7 mouse cellular contexts compared by ENCODE assay signal in genomic region chr12:59265207-59265941, GRCm38 (mm10). TPM values are rescaled to one million over a fixed set of nuclear protein-coding genes. Genes with fewer than 3 reads are reported as not detected.
DNase-seq lines count a peak whose midpoint lies in the region; ATAC-seq and TF ChIP-seq lines count a peak whose summit lies in the region.

No protein-coding gene starts in this region.

- no peaks in the 10 kb centered on the region for H3K4me1 ChIP-seq in ES-E14 (ENCODE audit: control insufficient read depth in 2 of 2, insufficient read depth in 2 of 2, low read length in 2 of 2, poor library complexity in 1 of 2)
- no peaks in the 10 kb centered on the region for H3K4me1 ChIP-seq in embryonic facial prominence, embryonic 11.5 days (ENCODE audit: control insufficient read depth, insufficient read depth, low read length)
- H3K4me1 ChIP-seq in hindbrain, embryonic 14.5 days (replicated peaks; ENCODE audit: control insufficient read depth, insufficient read depth, low read length): peaks cover 7% of the 10 kb centered on the region
- H3K4me1 ChIP-seq in limb, embryonic 12.5 days (replicated peaks): no peaks in the 10 kb centered on the region

- ATAC-seq in embryonic facial prominence, embryonic 11.5 days (replicated peaks; ENCODE audit: insufficient number of reproducible peaks, low FRiP score, low TSS enrichment, low read depth): no peak
- ATAC-seq in hindbrain, embryonic 14.5 days (ENCODE audit: low FRiP score): peak; percentile 71; the same call in 1 of the 2 replicates
- ATAC-seq in limb, embryonic 12.5 days (ENCODE audit: insufficient number of reproducible peaks, insufficient read depth, low FRiP score, low TSS enrichment, low read depth): no peak

- H3K9ac ChIP-seq in ES-E14 (ENCODE audit: insufficient read depth, low read depth, low read length, poor library complexity, severe bottlenecking): no peak overlapping the region
- no peak overlapping the region for H3K9ac ChIP-seq in embryonic facial prominence, embryonic 11.5 days (replicated peaks; ENCODE audit: low read length)
- no peak overlapping the region for H3K9ac ChIP-seq in hindbrain, embryonic 14.5 days
- H3K9ac ChIP-seq in limb, embryonic 12.5 days (replicated peaks): no peak overlapping the region

- no peaks in the 10 kb centered on the region for H3K27me3 ChIP-seq in embryonic facial prominence, embryonic 11.5 days (ENCODE audit: control insufficient read depth, insufficient read depth, low read length)
- H3K27me3 ChIP-seq in hindbrain, embryonic 14.5 days (ENCODE audit: control insufficient read depth, insufficient read depth, low read length): no peaks in the 10 kb centered on the region
- no peaks in the 10 kb centered on the region for H3K27me3 ChIP-seq in limb, embryonic 12.5 days

- H3K9me3 ChIP-seq in ES-E14 (ENCODE audit: control insufficient read depth, insufficient read depth, low read depth, low read length): no peaks in the 10 kb centered on the region
- no peaks in the 10 kb centered on the region for H3K9me3 ChIP-seq in embryonic facial prominence, embryonic 11.5 days (replicated peaks; ENCODE audit: control insufficient read depth, low read length)
- no peaks in the 10 kb centered on the region for H3K9me3 ChIP-seq in hindbrain, embryonic 14.5 days (ENCODE audit: control insufficient read depth, low read length)
- H3K9me3 ChIP-seq in limb, embryonic 12.5 days: no peaks in the 10 kb centered on the region

- DNase-seq in B cell, adult 2 months: peak; percentile 2 to 5
- DNase-seq in ES-E14 (ENCODE audit: low read depth, low spot score): peak; percentile 31
- DNase-seq in embryonic facial prominence, embryonic 11.5 days (ENCODE audit: low spot score): peak; percentile 77
- peak; percentile 89 for DNase-seq in hindbrain, embryonic 14.5 days (ENCODE audit: low spot score)
- DNase-seq in right cerebral cortex, postnatal 14 days: peak; percentile 57
- no peak for DNase-seq in gastrocnemius, adult 18-20 months (ENCODE audit: low spot score)

- H3K36me3 ChIP-seq in ES-E14 (ENCODE audit: control insufficient read depth, insufficient read depth, low read length, poor library complexity, severe bottlenecking): no peaks in the 10 kb centered on the region
- no peaks in the 10 kb centered on the region for H3K36me3 ChIP-seq in embryonic facial prominence, embryonic 11.5 days (replicated peaks; ENCODE audit: control insufficient read depth, insufficient read depth, low read depth, low read length)
- no peaks in the 10 kb centered on the region for H3K36me3 ChIP-seq in hindbrain, embryonic 14.5 days (replicated peaks; ENCODE audit: control insufficient read depth, insufficient read depth)
- H3K36me3 ChIP-seq in limb, embryonic 12.5 days: no peaks in the 10 kb centered on the region

- 37% methylated on average over 15 of the region's 15 CpGs for whole genome bisulfite sequencing in embryonic facial prominence, embryonic 11.5 days
- 28% methylated on average over 15 of the region's 15 CpGs for WGBS in hindbrain, embryonic 14.5 days
- 38% methylated on average over 15 of the region's 15 CpGs for WGBS in limb, embryonic 12.5 days

- H3K4me2 ChIP-seq in embryonic facial prominence, embryonic 11.5 days (ENCODE audit: low read depth, low read length): no peak overlapping the region
- H3K4me2 ChIP-seq in hindbrain, embryonic 14.5 days (replicated peaks): peak overlapping the region; percentile 44
- peak overlapping the region; percentile 21; the same call in 1 of the 2 replicates for H3K4me2 ChIP-seq in limb, embryonic 12.5 days

- no peak overlapping the region for H3K4me3 ChIP-seq in ES-E14 (ENCODE audit: insufficient read depth in 1 of 2, low read depth in 1 of 2, low read length in 2 of 2, poor library complexity in 1 of 2, severe bottlenecking in 1 of 2)
- H3K4me3 ChIP-seq in embryonic facial prominence, embryonic 11.5 days (ENCODE audit: low read depth, low read length): no peak overlapping the region
- peak overlapping the region; percentile 13 for H3K4me3 ChIP-seq in hindbrain, embryonic 14.5 days (replicated peaks; ENCODE audit: low read length)
- H3K4me3 ChIP-seq in limb, embryonic 12.5 days (replicated peaks): no peak overlapping the region

- no peak overlapping the region for H3K27ac ChIP-seq in ES-E14 (ENCODE audit: insufficient read depth, low read depth, low read length, poor library complexity, severe bottlenecking)
- H3K27ac ChIP-seq in embryonic facial prominence, embryonic 11.5 days (replicated peaks; ENCODE audit: low read depth, low read length): no peak overlapping the region
- peak overlapping the region; percentile 15; the same call in 1 of the 2 replicates for H3K27ac ChIP-seq in hindbrain, embryonic 14.5 days
- H3K27ac ChIP-seq in limb, embryonic 12.5 days: no peak overlapping the region

- in situ Hi-C loops in ES-E14 (cut with MboI; ENCODE audit: low sequenced_read_pairs in 2 of 2, unreplicated experiment in 2 of 2): no loop called here

TF ChIP-seq in ES-E14, 5 proteins besides CTCF, POLR2A, EP300 and RAD21:
- no peak for TF ChIP-seq MAFK (IDR thresholded peaks at IDR 0.05; ENCODE audit: insufficient read depth, low read depth, low read length)
- peak; percentile 54; the same call in 1 of the 2 replicates for TF ChIP-seq ZC3H11A (IDR thresholded peaks at IDR 0.05; ENCODE audit: borderline replicate concordance, low read depth, low read length)

RNA-seq across cellular contexts. Expression of gene Fbxo33, which starts 45.8 kb away (rescaled TPM):
- 41.5 and 47.4 TPM in 2 replicates for total RNA-seq in ES-E14 (2012; rRNA removed)
- polyA plus RNA-seq in embryonic facial prominence, embryonic 11.5 days (2014; fragmentation: Nextera tagmentation; extraction: Ambion mirVana): 9.2 and 9.6 TPM in 2 replicates
- 10.7 and 11.1 TPM in 2 replicates for polyA plus RNA-seq in hindbrain, embryonic 14.5 days (2014; fragmentation: Nextera tagmentation; extraction: Ambion mirVana)
- 11.2 and 12.1 TPM in 2 replicates for polyA plus RNA-seq in limb, embryonic 12.5 days (2016; fragmentation: Nextera tagmentation; extraction: Ambion mirVana)
- total RNA-seq in gastrocnemius, adult 18-20 months (2021): 1 to 10 TPM; 2.8 TPM
